Mouse (Mus musculus): ENCODE measurements around the gene Tbkbp1.

DNA sequence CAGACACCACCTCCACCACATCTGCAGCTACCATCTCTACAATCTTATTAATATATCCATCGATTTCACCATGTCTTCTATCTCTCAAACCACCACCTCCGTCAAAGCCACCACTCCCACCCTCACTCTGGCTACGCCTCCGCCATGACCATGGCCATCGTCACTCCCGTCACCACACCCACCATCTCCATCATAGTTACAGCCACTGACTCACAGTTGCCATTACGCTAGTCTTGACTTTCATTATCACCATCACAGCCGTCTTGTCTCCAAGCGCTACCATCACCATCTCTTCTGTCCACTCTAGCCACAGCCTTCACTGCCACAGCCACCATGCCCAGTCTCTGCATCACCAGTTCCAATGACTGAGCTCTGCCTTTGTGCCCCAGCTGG, 47.2 kb downstream of the Tbkbp1 start:
- TF ChIP-seq CTCF (IDR thresholded peaks at IDR 0.05; ENCODE audit: low read depth, low read length) (no peak), TAL1 (conservative IDR thresholded peaks at IDR 0.05; ENCODE audit: low read depth, low read length) (no peak), GATA1 (IDR thresholded peaks at IDR 0.05; ENCODE audit: borderline replicate concordance, low read length) (no peak), POLR2AphosphoS5 (IDR thresholded peaks at IDR 0.05; ENCODE audit: insufficient replicate concordance, low read depth, low read length) (no peak), GATA2 (IDR thresholded peaks at IDR 0.05; ENCODE audit: borderline replicate concordance, low read depth, low read length) (no peak)

Data from G1E (cell line).